23 mouse cellular contexts compared by ENCODE assay signal in genomic region chr6:148478350-148478749, GRCm38 (mm10). TPM values are rescaled to one million over a fixed set of nuclear protein-coding genes. Genes with fewer than 3 reads are reported as not detected.
A peak's percentile ranks its signal among the peaks of the same experiment; 100 is the strongest.
DNase-seq lines count a peak whose midpoint lies in the region; ATAC-seq and TF ChIP-seq lines count a peak whose summit lies in the region.
"Had no signal": no experiment of that assay in that cellular context is flagged by ENCODE, and none has a peak within 500 bp of the region (broad histone marks: within the 10 kb centered on the region; RNA-seq: fewer than 3 reads in every experiment).

No protein-coding gene starts in this region.

- 61% methylated on average over 6 of the region's 6 CpGs for WGBS in hindbrain, postnatal 0 days
- WGBS in hindbrain, embryonic 11.5 days: 79% methylated on average over 6 of the region's 6 CpGs
- WGBS in midbrain, embryonic 11.5 days: 51% methylated on average over 6 of the region's 6 CpGs
- 35% methylated on average over 6 of the region's 6 CpGs for WGBS in midbrain, embryonic 14.5 days

- no peak overlapping the region for H3K9ac ChIP-seq in hindbrain, postnatal 0 days (replicated peaks; ENCODE audit: low read length)
- H3K9ac ChIP-seq in hindbrain, embryonic 11.5 days (ENCODE audit: low read depth, low read length): no peak overlapping the region
- no peak overlapping the region for H3K9ac ChIP-seq in midbrain, embryonic 11.5 days (ENCODE audit: low read length)
- H3K9ac ChIP-seq in midbrain, embryonic 14.5 days (replicated peaks; ENCODE audit: low read length): no peak overlapping the region
- H3K9ac ChIP-seq: embryonic facial prominence, embryonic 12.5 days; forebrain, embryonic 13.5 days; forebrain, embryonic 15.5 days had no signal

- no peak for TF ChIP-seq CTCF in hindbrain, postnatal 0 days (IDR thresholded peaks at IDR 0.05; ENCODE audit: low read depth)

- no peaks in the 10 kb centered on the region for H3K9me3 ChIP-seq in hindbrain, postnatal 0 days (ENCODE audit: low read length)
- no peaks in the 10 kb centered on the region for H3K9me3 ChIP-seq in hindbrain, embryonic 11.5 days (ENCODE audit: control insufficient read depth, low read length)
- no peaks in the 10 kb centered on the region for H3K9me3 ChIP-seq in midbrain, embryonic 11.5 days (ENCODE audit: control insufficient read depth, low read length)
- H3K9me3 ChIP-seq in midbrain, embryonic 14.5 days (ENCODE audit: control insufficient read depth, low read length): no peaks in the 10 kb centered on the region
- H3K9me3 ChIP-seq: embryonic facial prominence, embryonic 10.5 days; embryonic facial prominence, embryonic 12.5 days; forebrain, embryonic 13.5 days; forebrain, embryonic 15.5 days; G1E had no signal

- H3K36me3 ChIP-seq in hindbrain, postnatal 0 days (ENCODE audit: insufficient read depth, low read length): no peaks in the 10 kb centered on the region
- no peaks in the 10 kb centered on the region for H3K36me3 ChIP-seq in hindbrain, embryonic 11.5 days (ENCODE audit: control insufficient read depth, insufficient read depth, low read length)
- H3K36me3 ChIP-seq in midbrain, embryonic 11.5 days (ENCODE audit: control insufficient read depth, insufficient read depth, low read length): no peaks in the 10 kb centered on the region
- H3K36me3 ChIP-seq in midbrain, embryonic 14.5 days (ENCODE audit: control insufficient read depth, insufficient read depth, low read length): no peaks in the 10 kb centered on the region
- H3K36me3 ChIP-seq: embryonic facial prominence, embryonic 10.5 days; embryonic facial prominence, embryonic 12.5 days; forebrain, embryonic 15.5 days; G1E had no signal

- H3K27ac ChIP-seq in hindbrain, postnatal 0 days: no peak overlapping the region
- no peak overlapping the region for H3K27ac ChIP-seq in hindbrain, embryonic 11.5 days (ENCODE audit: low read depth, low read length)
- no peak overlapping the region for H3K27ac ChIP-seq in midbrain, embryonic 11.5 days (ENCODE audit: low read depth, low read length)
- no peak overlapping the region for H3K27ac ChIP-seq in midbrain, embryonic 14.5 days (replicated peaks; ENCODE audit: low read depth, low read length)
- H3K27ac ChIP-seq: embryonic facial prominence, embryonic 10.5 days; embryonic facial prominence, embryonic 12.5 days; forebrain, embryonic 13.5 days; forebrain, embryonic 15.5 days had no signal

- no peaks in the 10 kb centered on the region for H3K4me1 ChIP-seq in hindbrain, postnatal 0 days (ENCODE audit: insufficient read depth, low read length)
- H3K4me1 ChIP-seq in hindbrain, embryonic 11.5 days (replicated peaks; ENCODE audit: control insufficient read depth, insufficient read depth, low read length): no peaks in the 10 kb centered on the region
- H3K4me1 ChIP-seq in midbrain, embryonic 11.5 days (ENCODE audit: control insufficient read depth, insufficient read depth, low read length): peaks cover 5% of the 10 kb centered on the region
- H3K4me1 ChIP-seq in midbrain, embryonic 14.5 days (ENCODE audit: control insufficient read depth, insufficient read depth, low read length): no peaks in the 10 kb centered on the region
- H3K4me1 ChIP-seq: forebrain, embryonic 13.5 days had no signal

- no peaks in the 10 kb centered on the region for H3K27me3 ChIP-seq in hindbrain, postnatal 0 days (ENCODE audit: insufficient read depth, low read length)
- H3K27me3 ChIP-seq in hindbrain, embryonic 11.5 days (ENCODE audit: control insufficient read depth, insufficient read depth, low read length): no peaks in the 10 kb centered on the region
- H3K27me3 ChIP-seq in midbrain, embryonic 11.5 days (ENCODE audit: control insufficient read depth, insufficient read depth, low read length): no peaks in the 10 kb centered on the region
- H3K27me3 ChIP-seq in midbrain, embryonic 14.5 days (ENCODE audit: control insufficient read depth, insufficient read depth, low read length): no peaks in the 10 kb centered on the region
- H3K27me3 ChIP-seq: CH12.LX; embryonic facial prominence, embryonic 12.5 days; forebrain, embryonic 13.5 days; forebrain, embryonic 15.5 days had no signal

- H3K4me3 ChIP-seq in hindbrain, postnatal 0 days (ENCODE audit: low read length): no peak overlapping the region
- no peak overlapping the region for H3K4me3 ChIP-seq in hindbrain, embryonic 11.5 days (ENCODE audit: low read depth, low read length)
- no peak overlapping the region for H3K4me3 ChIP-seq in midbrain, embryonic 11.5 days (ENCODE audit: low read depth, low read length)
- no peak overlapping the region for H3K4me3 ChIP-seq in midbrain, embryonic 14.5 days (replicated peaks; ENCODE audit: low read depth, low read length)
- H3K4me3 ChIP-seq: embryonic facial prominence, embryonic 10.5 days; embryonic facial prominence, embryonic 12.5 days; forebrain, embryonic 13.5 days; forebrain, embryonic 15.5 days had no signal

- peak; percentile 75 for ATAC-seq in hindbrain, postnatal 0 days
- ATAC-seq in hindbrain, embryonic 11.5 days (ENCODE audit: low FRiP score): no peak
- peak; percentile 81 for ATAC-seq in midbrain, embryonic 11.5 days (ENCODE audit: low FRiP score)
- no peak for ATAC-seq in midbrain, embryonic 14.5 days (ENCODE audit: low FRiP score, low TSS enrichment)
- ATAC-seq: activated CD4-positive, CD25-positive, alpha-beta regulatory T cell, adult 4 months; CD4-positive, CD25-positive, alpha-beta regulatory T cell, adult 4 months; forebrain, embryonic 13.5 days; forebrain, embryonic 15.5 days; Patski had no signal

- no peak overlapping the region for H3K4me2 ChIP-seq in hindbrain, postnatal 0 days (ENCODE audit: low read depth, low read length)
- no peak overlapping the region for H3K4me2 ChIP-seq in hindbrain, embryonic 11.5 days (replicated peaks; ENCODE audit: low read depth, low read length)
- H3K4me2 ChIP-seq in midbrain, embryonic 11.5 days: no peak overlapping the region
- H3K4me2 ChIP-seq in midbrain, embryonic 14.5 days (ENCODE audit: low read length): no peak overlapping the region
- H3K4me2 ChIP-seq: embryonic facial prominence, embryonic 12.5 days; forebrain, embryonic 13.5 days; forebrain, embryonic 15.5 days had no signal

- no peak for DNase-seq in hindbrain, postnatal 0 days (ENCODE audit: low spot score)
- DNase-seq in hindbrain, embryonic 11.5 days (ENCODE audit: low spot score): no peak
- no peak for DNase-seq in midbrain, embryonic 11.5 days (ENCODE audit: low spot score, missing footprints)
- no peak for DNase-seq in midbrain, embryonic 14.5 days
- peak; percentile 5 for DNase-seq in retina, postnatal 7 days (ENCODE audit: low read depth, low spot score)
- DNase-seq: adrenal gland, adult 8-10 months; adrenal gland, postnatal 14 days; adrenal gland, postnatal 36 days; B cell, adult 2 months; cerebellum, adult 11-12 months; cerebellum, adult 2 months; cerebellum, adult 9-10 months; cerebellum, postnatal 10 days; cerebellum, postnatal 25 days had no signal

RNA-seq across cellular contexts. Expression of gene Tmtc1, which starts 34.2 kb away (rescaled TPM):
- total RNA-seq in hindbrain, postnatal 0 days (2014; rRNA removed): 35.1 and 45.4 TPM in 2 replicates
- polyA plus RNA-seq in hindbrain, postnatal 0 days (2015; fragmentation: Nextera tagmentation; extraction: Ambion mirVana): 2.4 and 3.0 TPM in 2 replicates
- polyA plus RNA-seq in hindbrain, embryonic 11.5 days (2014; fragmentation: Nextera tagmentation; extraction: Ambion mirVana): 0.74 and 1.1 TPM in 2 replicates
- 0.98 and 1.0 TPM in 2 replicates for polyA plus RNA-seq in midbrain, embryonic 11.5 days (2014; fragmentation: Nextera tagmentation; extraction: Ambion mirVana)
- polyA plus RNA-seq in midbrain, embryonic 14.5 days (2014; fragmentation: Nextera tagmentation; extraction: Ambion mirVana): 2.4 and 3.1 TPM in 2 replicates
- polyA plus RNA-seq: CD4-positive, CD25-positive, alpha-beta regulatory T cell, adult 4 months; G1E had no signal

Comparison
In these comparisons a context has a peak if more than half of its experiments do, and no peak if none do; other contexts are left out.
1. ATAC-seq: peak in hindbrain, postnatal 0 days (single experiment) and midbrain, embryonic 11.5 days (single experiment); none in hindbrain, embryonic 11.5 days (single experiment) and midbrain, embryonic 14.5 days (single experiment).